Mouse (Mus musculus) erythroblast, embryonic 14.5 days (primary cell): ENCODE measurements around the gene Prpf40a.

Experiments used
- GATA1 ChIP-seq: IDR thresholded peaks from 2 replicates; pipeline ENCODE4 v1.6.1; 2012; ENCODE audit warnings: low read length, inconsistent platforms, mixed read lengths
- TAL1 ChIP-seq: IDR thresholded peaks from 3 replicates; pipeline ENCODE4 v1.6.1; 2012; ENCODE audit warnings: low read length, inconsistent platforms, mixed read lengths

GRCm38 (mm10) chr2:53100093-53100492 lies 91.0 kb downstream of the Prpf40a start:
- no peak for TF ChIP-seq GATA1
- TF ChIP-seq TAL1, result no peak
